Mouse (Mus musculus) thymus, postnatal 25 days (tissue): ENCODE measurements around the gene Unc5b.

Experiments
- DNase-seq: peaks from one replicate; pipeline ENCODE4 v3.0.0; 2022

Gene Unc5b

DNA sequence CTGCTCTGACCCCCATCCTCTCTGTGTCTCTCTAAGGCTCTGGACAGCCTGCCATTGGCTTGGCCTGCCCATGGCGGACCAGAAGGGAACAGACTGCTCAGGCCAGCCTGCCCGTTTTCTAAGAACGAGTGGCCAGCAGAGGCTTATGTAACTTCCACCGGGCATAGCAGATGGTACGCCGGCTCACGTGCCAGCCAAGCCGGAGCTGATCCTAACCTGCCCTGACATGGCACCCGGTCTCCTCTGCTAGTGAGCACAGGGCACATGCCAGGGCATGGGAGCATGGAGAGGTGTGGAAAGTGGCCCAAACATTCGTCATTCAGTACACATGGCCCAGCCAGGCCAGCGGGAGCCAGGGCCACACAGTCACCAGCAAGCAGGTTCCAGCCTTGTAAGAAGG is 10.8 kb downstream of the Unc5b start:
- DNase-seq, result no peak

DNA sequence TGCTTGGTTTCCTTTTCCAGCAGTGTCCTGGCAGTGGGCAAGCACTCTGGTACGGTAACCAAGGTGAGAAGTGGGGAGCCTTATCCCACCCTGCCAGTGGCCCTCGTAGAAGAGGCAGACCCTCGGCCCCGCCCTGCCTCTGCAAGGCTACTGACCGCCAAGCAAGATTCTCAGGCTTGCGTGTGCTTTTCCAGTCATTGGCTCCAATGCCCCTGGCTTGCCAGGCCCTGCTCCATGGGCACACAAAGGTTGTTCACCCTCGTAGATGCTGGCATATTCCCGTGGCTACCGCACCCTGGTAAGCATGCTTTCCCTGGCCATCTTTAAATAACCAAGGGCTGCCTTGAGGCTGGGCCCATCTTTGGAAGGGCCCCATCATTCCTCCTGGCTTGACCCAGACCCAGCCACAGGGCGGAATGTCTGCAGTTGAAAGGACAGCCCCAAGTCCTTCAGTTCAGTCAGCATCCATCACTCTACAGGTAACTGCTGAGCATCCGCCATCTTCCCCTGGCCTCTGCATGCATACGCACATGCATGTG is 11.7 kb downstream of the Unc5b start:
- DNase-seq, result no peak

DNA sequence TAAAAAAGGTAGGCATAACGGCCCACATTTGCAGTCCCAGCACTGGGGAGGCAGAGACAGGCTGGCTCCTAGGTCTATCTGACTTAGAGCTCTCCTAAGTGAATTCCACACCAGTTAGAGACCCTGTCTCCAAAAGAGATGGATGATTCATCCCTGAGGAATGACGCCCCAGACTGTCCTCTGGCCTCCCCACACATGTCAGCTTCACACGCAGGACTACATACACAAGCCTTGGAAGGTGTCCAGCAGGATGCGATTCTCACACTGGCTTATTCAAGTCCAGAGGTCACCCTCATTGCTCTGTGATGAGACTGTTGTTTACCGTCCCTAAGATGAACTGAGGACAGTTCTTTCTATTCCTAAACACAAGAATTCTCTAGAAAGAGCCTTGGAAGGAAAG is 12.2 kb downstream of the Unc5b start:
- no peak for DNase-seq

- DNase-seq, result no peak
Observed at GRCm38 (mm10) chr10:60818708-60819107, 12.7 kb downstream of the Unc5b start.

- DNase-seq, result no peak
Observed at GRCm38 (mm10) chr10:60817868-60818267, 13.5 kb downstream of the Unc5b start.

DNA sequence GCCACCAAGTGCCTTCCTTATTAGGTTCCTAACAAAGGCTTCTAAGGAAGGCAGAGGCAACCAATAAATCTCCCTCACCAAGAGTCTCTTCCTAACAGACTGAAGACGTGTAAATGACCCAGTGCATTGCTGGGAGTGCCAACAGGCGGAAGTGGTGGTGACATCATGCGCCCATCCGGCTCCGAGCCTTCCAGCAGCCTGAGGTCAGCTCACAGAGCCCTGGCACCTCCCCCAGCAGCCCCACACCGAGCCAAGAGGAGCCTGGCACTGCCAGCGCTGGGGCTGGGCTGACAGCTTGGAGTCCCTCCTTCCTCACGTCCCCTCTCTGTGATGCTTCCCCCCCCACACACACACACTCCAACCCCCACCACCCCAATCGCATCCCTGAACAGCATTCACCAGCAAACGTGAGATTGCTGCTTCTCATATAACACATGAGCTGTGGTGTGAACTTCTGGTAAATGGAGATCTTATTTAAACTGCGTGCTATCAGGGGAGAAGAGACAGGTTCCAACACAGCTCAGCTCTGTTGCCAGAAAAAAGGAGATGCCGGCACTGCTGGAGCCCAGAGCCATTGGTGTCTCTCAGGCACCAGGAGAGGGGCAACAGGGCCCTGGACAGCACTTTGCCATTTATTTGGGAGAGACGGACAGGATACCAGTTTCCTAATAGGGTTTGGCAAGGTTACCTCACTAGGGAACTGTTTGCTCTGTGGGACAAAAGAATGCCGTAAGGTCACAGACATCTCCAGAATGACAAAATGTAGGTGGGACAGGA is 14.3 kb downstream of the Unc5b start:
- DNase-seq, result peak; percentile 49

DNA sequence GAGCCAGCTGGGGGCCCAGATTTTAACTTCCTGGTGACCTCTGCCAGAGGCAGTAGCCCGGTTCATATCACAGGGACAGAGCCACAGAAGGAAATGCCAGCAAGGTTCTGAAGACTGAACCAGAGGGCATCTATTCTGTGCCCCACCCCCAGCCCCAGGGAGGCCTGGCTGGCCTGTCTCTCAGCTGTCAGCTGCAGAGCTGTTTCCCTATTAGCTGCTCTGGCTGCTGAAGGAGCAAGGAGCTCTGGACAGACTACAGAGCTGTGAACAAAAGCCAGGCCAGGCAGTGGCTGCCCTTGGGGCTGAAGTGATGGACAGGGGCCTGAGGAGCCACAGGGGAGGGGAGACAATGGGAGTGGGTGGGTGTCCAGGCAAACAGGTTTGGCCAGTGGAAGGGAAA is 15.5 kb downstream of the Unc5b start:
- DNase-seq, result no peak

GRCm38 (mm10) chr10:60815059-60815458 is 16.3 kb downstream of the Unc5b start:
- no peak for DNase-seq

GRCm38 (mm10) chr10:60814444-60815057 is 16.8 kb downstream of the Unc5b start:
- no peak for DNase-seq

- no peak for DNase-seq
Observed at GRCm38 (mm10) chr10:60813606-60814005, 17.8 kb downstream of the Unc5b start.

GRCm38 (mm10) chr10:60811792-60812525 is 19.4 kb downstream of the Unc5b start:
- no peak for DNase-seq

DNA sequence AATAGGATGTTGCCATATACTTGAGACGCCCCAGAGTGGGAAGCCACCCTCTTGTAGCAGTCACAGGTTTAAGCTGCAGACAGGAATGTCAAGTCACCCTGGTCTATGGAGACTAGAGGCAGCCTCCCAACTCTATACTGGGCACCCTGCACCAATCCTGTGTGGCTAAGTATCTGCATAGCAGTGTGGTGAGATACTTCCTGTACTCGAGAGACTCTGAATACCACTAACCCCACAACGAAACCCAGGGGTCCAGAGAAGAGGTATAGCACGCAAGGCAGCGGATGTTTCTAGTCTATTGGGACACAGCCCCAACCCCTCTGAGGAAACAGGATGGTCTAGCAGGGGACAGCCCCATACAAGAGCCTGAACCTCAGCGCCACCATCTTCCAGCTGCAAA is 22.9 kb downstream of the Unc5b start:
- DNase-seq, result no peak

- no peak for DNase-seq
Observed at GRCm38 (mm10) chr10:60807531-60808185, 23.7 kb downstream of the Unc5b start.

GRCm38 (mm10) chr10:60806207-60806538 is 25.2 kb downstream of the Unc5b start:
- no peak for DNase-seq

DNA sequence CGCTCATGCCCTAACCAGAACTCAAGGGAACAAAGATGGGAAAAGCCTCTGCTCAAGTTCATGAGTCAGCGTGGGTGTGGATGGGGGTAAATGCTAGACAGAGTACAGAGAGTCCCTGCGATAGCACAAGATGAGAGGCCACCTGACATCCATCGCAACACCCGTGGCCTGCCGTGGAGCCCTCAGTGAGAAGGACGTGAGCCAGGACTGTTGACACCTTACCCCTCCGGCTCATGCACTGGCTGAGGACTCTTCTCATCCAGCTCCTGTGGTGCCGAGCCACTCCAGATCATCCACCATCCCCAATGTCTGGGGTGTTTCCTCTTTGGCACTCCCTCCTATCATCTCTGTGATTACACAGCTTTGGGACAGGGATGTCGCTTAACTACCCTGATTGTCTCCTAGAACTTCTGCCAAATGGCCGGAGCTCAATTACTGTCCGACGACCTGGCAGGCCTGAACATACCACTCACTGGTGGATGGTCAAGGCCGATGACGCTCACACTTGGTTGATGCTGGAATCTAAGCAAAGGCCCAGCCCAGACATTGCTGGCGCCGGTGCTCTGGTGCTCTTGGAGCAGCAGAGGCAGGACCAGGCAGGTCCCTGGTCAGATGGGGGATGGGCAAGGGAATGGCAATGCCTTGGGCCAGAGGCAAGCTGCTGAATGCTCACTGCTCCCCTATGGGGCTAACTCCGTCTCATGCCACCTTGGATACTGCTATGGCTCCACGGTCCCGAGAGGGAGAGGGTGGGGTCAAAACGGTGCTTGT is 25.8 kb downstream of the Unc5b start:
- no peak for DNase-seq

GRCm38 (mm10) chr10:60804865-60805264 is 26.5 kb downstream of the Unc5b start:
- DNase-seq, result no peak

- no peak for DNase-seq
Observed at GRCm38 (mm10) chr10:60803971-60804370, 27.4 kb downstream of the Unc5b start.

DNA sequence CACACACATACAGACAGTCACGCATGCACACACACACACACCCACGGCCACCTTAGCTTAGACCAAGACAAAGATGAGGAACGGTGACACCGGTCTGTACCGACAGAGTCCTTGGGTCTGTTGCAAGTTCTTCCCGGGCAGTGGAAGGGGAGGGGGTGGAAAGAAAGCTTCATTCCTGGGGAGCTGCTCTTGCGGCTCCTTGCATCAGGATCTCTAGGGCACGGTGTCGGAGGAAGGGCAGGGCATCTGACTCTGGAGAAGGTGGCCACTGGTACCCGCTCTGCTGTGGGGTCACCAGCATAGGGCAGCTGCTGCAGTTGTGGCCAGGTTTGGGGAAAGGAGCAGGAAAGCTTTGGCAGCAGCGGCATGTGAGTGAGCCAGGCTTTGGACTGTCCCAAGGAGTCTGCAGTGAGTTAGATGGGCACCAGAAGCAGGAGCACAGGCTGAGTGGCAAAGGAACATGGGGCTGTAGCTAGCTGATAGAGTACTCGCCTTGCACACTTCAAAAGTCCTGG is 29.4 kb downstream of the Unc5b start:
- no peak for DNase-seq

- DNase-seq, result no peak
Observed at GRCm38 (mm10) chr10:60801168-60801897, 30.0 kb downstream of the Unc5b start.

DNA sequence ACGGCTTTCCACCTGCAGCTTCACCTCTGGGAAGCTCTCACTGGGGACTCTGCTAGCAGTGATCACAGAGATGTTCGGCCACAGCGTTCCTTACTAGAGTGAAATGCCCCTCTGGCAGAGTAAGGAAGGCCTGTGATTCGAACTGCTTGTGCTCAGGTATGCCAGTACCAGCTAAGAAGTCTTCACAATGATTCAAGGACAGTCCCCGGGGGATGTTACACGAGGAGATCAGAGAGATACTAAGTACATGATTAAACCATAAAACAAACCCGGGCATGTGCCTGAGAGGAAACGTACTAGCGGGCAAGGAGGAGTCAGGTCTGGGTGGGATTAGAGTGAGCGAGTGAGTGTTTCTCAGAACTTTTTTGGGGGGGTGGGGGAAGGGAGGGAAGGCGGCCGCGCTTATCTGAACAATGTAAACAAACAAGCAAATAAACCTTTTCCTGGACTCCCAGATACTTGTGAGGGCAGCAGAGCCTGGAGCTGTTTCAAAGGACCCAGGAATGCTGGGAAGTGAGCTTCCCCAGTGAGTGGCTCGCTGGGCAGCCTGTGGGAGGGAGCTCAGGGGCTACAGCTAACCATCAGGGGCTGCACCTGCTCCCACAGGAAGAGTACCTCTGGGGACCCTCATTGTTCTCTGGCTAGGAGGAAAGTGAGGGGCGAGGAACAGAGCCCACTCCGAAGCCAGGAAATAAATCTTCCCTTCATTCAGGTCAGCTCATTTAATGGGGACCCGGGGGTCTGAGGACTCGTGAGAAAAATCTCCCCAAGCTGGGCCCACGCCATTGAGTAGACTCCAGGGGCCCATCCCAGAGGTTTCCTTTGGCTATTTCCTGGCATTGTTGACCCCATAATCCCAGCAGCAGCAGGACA is 30.9 kb downstream of the Unc5b start:
- no peak for DNase-seq
